Mouse (Mus musculus): ENCODE measurements at regions not wholly inside any gene's neighbourhood (a gene's known extent, or its start where the extent isn't known, plus 50 kb on each side); places are given as distances from the start of the nearest gene placed in this dataset.
"Not testable (repeated sequence)": the region's sequence is repeated elsewhere in the genome, so short reads cannot be mapped to it uniquely, and the experiment has no call there.

- WGBS = 73% methylated on average over 8 of the region's 8 CpGs
- Histone ChIP-seq H3K4me3 (no peak overlapping the region), H3K9me3 (no peaks in the 10 kb centered on the region), H3K9ac (no peak overlapping the region), H3K36me3 (no peaks in the 10 kb centered on the region), H3K27me3 (no peaks in the 10 kb centered on the region), H3K4me1 (no peaks in the 10 kb centered on the region), H3K4me2 (no peak overlapping the region), H3K27ac (no peak overlapping the region)
- ATAC-seq (ENCODE audit: insufficient number of reproducible peaks, low FRiP score, low TSS enrichment, low read depth) = no peak
These were observed 65.4 kb upstream of the Emcn start for GRCm38 (mm10) chr3:137275444-137275843.

GRCm38 (mm10) chr3:137279284-137279683 is 61.6 kb upstream of the Emcn start:
- no peak for ATAC-seq (ENCODE audit: insufficient number of reproducible peaks, low FRiP score, low TSS enrichment, low read depth)
- Histone ChIP-seq H3K4me3 (no peak overlapping the region), H3K27me3 (no peaks in the 10 kb centered on the region), H3K9ac (no peak overlapping the region), H3K27ac (no peak overlapping the region), H3K4me1 (no peaks in the 10 kb centered on the region), H3K4me2 (no peak overlapping the region), H3K9me3 (no peaks in the 10 kb centered on the region), H3K36me3 (no peaks in the 10 kb centered on the region)
- WGBS = 84% methylated on average over 1 of the region's 1 CpGs

GRCm38 (mm10) chr3:137281052-137281451 is 59.8 kb upstream of the Emcn start:
- H3K27ac ChIP-seq = no peak overlapping the region
- ATAC-seq (ENCODE audit: insufficient number of reproducible peaks, low FRiP score, low TSS enrichment, low read depth) = no peak
- no peaks in the 10 kb centered on the region for H3K4me1 ChIP-seq
- no peak overlapping the region for H3K4me3 ChIP-seq
- no peaks in the 10 kb centered on the region for H3K36me3 ChIP-seq
- H3K9me3 ChIP-seq = no peaks in the 10 kb centered on the region
- H3K27me3 ChIP-seq = no peaks in the 10 kb centered on the region
- WGBS = 53% methylated on average over 7 of the region's 7 CpGs
- no peak overlapping the region for H3K9ac ChIP-seq
- no peak overlapping the region for H3K4me2 ChIP-seq

- not testable (repeated sequence) for H3K36me3 ChIP-seq; H3K4me2 ChIP-seq; H3K9ac ChIP-seq; H3K27ac ChIP-seq; H3K4me3 ChIP-seq; H3K27me3 ChIP-seq; H3K4me1 ChIP-seq; H3K9me3 ChIP-seq; ATAC-seq (ENCODE audit: insufficient number of reproducible peaks, low FRiP score, low TSS enrichment, low read depth)
- WGBS = 88% methylated on average over 11 of the region's 11 CpGs
These were observed 53.3 kb upstream of the Emcn start for GRCm38 (mm10) chr3:137287558-137287957.

- no peak overlapping the region for H3K4me2 ChIP-seq
- WGBS = 71% methylated on average over 7 of the region's 7 CpGs
- no peak overlapping the region for H3K27ac ChIP-seq
- H3K4me1 ChIP-seq = no peaks in the 10 kb centered on the region
- no peaks in the 10 kb centered on the region for H3K36me3 ChIP-seq
- H3K9me3 ChIP-seq = no peaks in the 10 kb centered on the region
- H3K4me3 ChIP-seq = no peak overlapping the region
- no peaks in the 10 kb centered on the region for H3K27me3 ChIP-seq
- ATAC-seq (ENCODE audit: insufficient number of reproducible peaks, low FRiP score, low TSS enrichment, low read depth) = no peak
- H3K9ac ChIP-seq = no peak overlapping the region
These were observed 52.4 kb upstream of the Emcn start for GRCm38 (mm10) chr3:137288301-137288942.

GRCm38 (mm10) chr3:137288943-137289682 is 51.8 kb upstream of the Emcn start:
- H3K4me2 ChIP-seq = no peak overlapping the region
- 71% methylated on average over 2 of the region's 2 CpGs for WGBS
- H3K36me3 ChIP-seq = no peaks in the 10 kb centered on the region
- no peaks in the 10 kb centered on the region for H3K9me3 ChIP-seq
- H3K27me3 ChIP-seq = no peaks in the 10 kb centered on the region
- H3K9ac ChIP-seq = no peak overlapping the region
- H3K4me1 ChIP-seq = no peaks in the 10 kb centered on the region
- no peak overlapping the region for H3K27ac ChIP-seq
- ATAC-seq (ENCODE audit: insufficient number of reproducible peaks, low FRiP score, low TSS enrichment, low read depth) = no peak
- H3K4me3 ChIP-seq = no peak overlapping the region

GRCm38 (mm10) chr3:137289683-137289984 is 51.2 kb upstream of the Emcn start:
- 31% methylated on average over 3 of the region's 3 CpGs for WGBS
- 0 out of 2 replicates have a peak overlapping the region, but pooled peaks have one; percentile 22 for H3K27ac ChIP-seq
- no peak overlapping the region for H3K4me3 ChIP-seq
- no peak overlapping the region for H3K9ac ChIP-seq
- H3K9me3 ChIP-seq = no peaks in the 10 kb centered on the region
- peak; percentile 55; the same call in 1 of the 2 replicates for ATAC-seq (ENCODE audit: insufficient number of reproducible peaks, low FRiP score, low TSS enrichment, low read depth)
- no peaks in the 10 kb centered on the region for H3K36me3 ChIP-seq
- H3K4me2 ChIP-seq = no peak overlapping the region
- no peaks in the 10 kb centered on the region for H3K4me1 ChIP-seq
- H3K27me3 ChIP-seq = no peaks in the 10 kb centered on the region
